ENCODE assay signal across 12 mouse cellular contexts in genomic region chr13:38347775-38348135, GRCm38 (mm10). TPM values are rescaled to one million over a fixed set of nuclear protein-coding genes. Genes with fewer than 3 reads are reported as not detected.
A peak's percentile ranks its signal among the peaks of the same experiment; 100 is the strongest.
DNase-seq lines count a peak whose midpoint lies in the region; ATAC-seq and TF ChIP-seq lines count a peak whose summit lies in the region.
"Had no signal": no experiment of that assay in that cellular context is flagged by ENCODE, and none has a peak within 500 bp of the region (broad histone marks: within the 10 kb centered on the region; RNA-seq: fewer than 3 reads in every experiment).

No protein-coding gene starts in this region.

- H3K4me3 ChIP-seq in kidney, embryonic 14.5 days (ENCODE audit: low read length): peak overlapping the region; percentile 51; the same call in 1 of the 2 replicates
- no peak overlapping the region for H3K4me3 ChIP-seq in CH12.LX (replicated peaks in 1 of 3; ENCODE audit: low read depth in 2 of 3, low read length in 2 of 3, poor library complexity in 1 of 3)
- H3K4me3 ChIP-seq in heart, postnatal 0 days (ENCODE audit: low read depth, low read length): peak overlapping the region; percentile 63

- peaks cover 25% of the 10 kb centered on the region for H3K4me1 ChIP-seq in kidney, embryonic 14.5 days (ENCODE audit: control insufficient read depth, insufficient read depth, low read length)
- H3K4me1 ChIP-seq in CH12.LX (ENCODE audit: control insufficient read depth in 1 of 2, insufficient read depth in 2 of 2): peaks cover 6 to 20% of the 10 kb centered on the region in 2 experiments
- H3K4me1 ChIP-seq in heart, postnatal 0 days (ENCODE audit: control insufficient read depth, insufficient read depth): peaks cover 20% of the 10 kb centered on the region

- in situ Hi-C loops in CH12.LX (cut with MboI; ENCODE audit: low pct_ligation_motif_present, low pct_unique_long_range_greater_than_20kb, low sequenced_read_pairs): loop anchor here (25.0 kb wide), 1 partner anchor 240 kb away; no protein-coding TSS in a partner anchor

- TF ChIP-seq RAD21 in CH12.LX (IDR thresholded peaks at IDR 0.05; ENCODE audit: low read depth, low read length): no peak

- no peak for ATAC-seq in kidney, embryonic 14.5 days (ENCODE audit: low FRiP score, low TSS enrichment)
- ATAC-seq in heart, postnatal 0 days (ENCODE audit: insufficient read depth, low read depth): no peak
- ATAC-seq: intestine, postnatal 0 days had no signal

- no peaks in the 10 kb centered on the region for H3K79me2 ChIP-seq in CH12.LX (replicated peaks; ENCODE audit: control insufficient read depth, extremely low read depth, insufficient read depth, poor library complexity, severe bottlenecking)

- no peaks in the 10 kb centered on the region for H3K9me3 ChIP-seq in kidney, embryonic 14.5 days (ENCODE audit: control insufficient read depth, low read length)
- peaks cover 22% of the 10 kb centered on the region for H3K9me3 ChIP-seq in CH12.LX (replicated peaks; ENCODE audit: low read length)
- H3K9me3 ChIP-seq in heart, postnatal 0 days (replicated peaks; ENCODE audit: control insufficient read depth, low read length): no peaks in the 10 kb centered on the region
- H3K9me3 ChIP-seq: lung, embryonic 15.5 days had no signal

- TF ChIP-seq EP300 in CH12.LX (IDR thresholded peaks at IDR 0.05; ENCODE audit: low read length): no peak
- TF ChIP-seq EP300 in heart, postnatal 0 days (IDR thresholded peaks at IDR 0.05; ENCODE audit: low read depth): no peak

- no peak overlapping the region for H3K4me2 ChIP-seq in kidney, embryonic 14.5 days (replicated peaks; ENCODE audit: low read depth, low read length)
- H3K4me2 ChIP-seq in CH12.LX (ENCODE audit: insufficient read depth, low read depth, poor library complexity, severe bottlenecking): peak overlapping the region; percentile 39; the same call in 1 of the 2 replicates
- peak overlapping the region; percentile 73 for H3K4me2 ChIP-seq in heart, postnatal 0 days (ENCODE audit: low read depth, low read length)

- H3K27me3 ChIP-seq in kidney, embryonic 14.5 days (ENCODE audit: control insufficient read depth, insufficient read depth, low read length): peaks cover 45% of the 10 kb centered on the region
- no peaks in the 10 kb centered on the region for H3K27me3 ChIP-seq in CH12.LX (replicated peaks)
- peaks cover 46% of the 10 kb centered on the region for H3K27me3 ChIP-seq in heart, postnatal 0 days (ENCODE audit: control insufficient read depth, insufficient read depth, low read length)

- H3K27ac ChIP-seq in kidney, embryonic 14.5 days (ENCODE audit: low read depth, low read length): no peak overlapping the region
- H3K27ac ChIP-seq in CH12.LX (ENCODE audit: insufficient read depth, low read depth): no peak overlapping the region; the same call in 1 of the 2 replicates
- H3K27ac ChIP-seq in heart, postnatal 0 days (ENCODE audit: low read depth): no peak overlapping the region
- H3K27ac ChIP-seq: left cerebral cortex, adult 2 months; lung, embryonic 15.5 days had no signal

- dilution Hi-C loops in CH12.LX (cut with MboI; ENCODE audit: extremely low pct_ligation_motif_present, extremely low pct_unique_long_range_greater_than_20kb, low sequenced_read_pairs): no loop called here

- no peak overlapping the region for H3K9ac ChIP-seq in kidney, embryonic 14.5 days (ENCODE audit: low read depth, low read length)
- H3K9ac ChIP-seq in CH12.LX (ENCODE audit: insufficient read depth, low read depth): peak overlapping the region; percentile 30; the same call in 1 of the 2 replicates
- no peak overlapping the region for H3K9ac ChIP-seq in heart, postnatal 0 days (replicated peaks; ENCODE audit: low read depth, low read length)
- H3K9ac ChIP-seq: lung, embryonic 15.5 days had no signal

- 18% methylated on average over 5 of the region's 5 CpGs for WGBS in kidney, embryonic 14.5 days
- 57% methylated on average over 5 of the region's 5 CpGs for WGBS in heart, postnatal 0 days

- no peaks in the 10 kb centered on the region for H3K36me3 ChIP-seq in kidney, embryonic 14.5 days (ENCODE audit: control insufficient read depth, insufficient read depth, low read length)
- H3K36me3 ChIP-seq in CH12.LX (replicated peaks in 1 of 2; ENCODE audit: control insufficient read depth in 1 of 2, insufficient read depth in 1 of 2, low read length in 1 of 2): peaks cover 0 to 7% of the 10 kb centered on the region in 2 experiments
- no peaks in the 10 kb centered on the region for H3K36me3 ChIP-seq in heart, postnatal 0 days (replicated peaks; ENCODE audit: control insufficient read depth, insufficient read depth, low read length)
- H3K36me3 ChIP-seq: lung, embryonic 15.5 days had no signal

- TF ChIP-seq POLR2A in CH12.LX (IDR thresholded peaks at IDR 0.05; ENCODE audit: low read depth, low read length): no peak

- no peak for TF ChIP-seq CTCF in CH12.LX (conservative IDR thresholded peaks at IDR 0.05 in 1 of 2, IDR thresholded peaks at IDR 0.05 in 1 of 2; ENCODE audit: low read depth in 2 of 2, low read length in 2 of 2)
- no peak for TF ChIP-seq CTCF in heart, postnatal 0 days (IDR thresholded peaks at IDR 0.05; ENCODE audit: low read depth)

- no peak for DNase-seq in kidney, postnatal 4 days
- no peak for DNase-seq in CH12.LX (ENCODE audit: extremely low read depth)
- peak; percentile 32 for DNase-seq in NIH3T3 (ENCODE audit: low read depth)
- no peak for DNase-seq in heart, postnatal 0 days (ENCODE audit: low spot score)
- no peak for DNase-seq in urinary bladder, postnatal 14 days (ENCODE audit: low spot score)
- no peak for DNase-seq in layer of hippocampus, postnatal 25 days (ENCODE audit: extremely low spot score in 1 of 2, low spot score in 1 of 2)

TF ChIP-seq in CH12.LX, 34 proteins besides CTCF, POLR2A, EP300 and RAD21:
- TF ChIP-seq CHD2 (IDR thresholded peaks at IDR 0.05; ENCODE audit: low read length) (no peak), PAX5 (IDR thresholded peaks at IDR 0.05; ENCODE audit: low read length) (no peak), SMC3 (IDR thresholded peaks at IDR 0.05; ENCODE audit: low read depth, low read length) (no peak), E2F4 (IDR thresholded peaks at IDR 0.05; ENCODE audit: insufficient replicate concordance, low read depth, low read length) (no peak), MAX (IDR thresholded peaks at IDR 0.05; ENCODE audit: low read length) (no peak), NRF1 (IDR thresholded peaks at IDR 0.05; ENCODE audit: low read depth, low read length) (no peak)

RNA-seq across cellular contexts. Expression of gene Bmp6, which starts 2.8 kb away (rescaled TPM):
- 1.6 and 1.7 TPM in 2 replicates for polyA plus RNA-seq in kidney, embryonic 14.5 days (2014; fragmentation: Nextera tagmentation; extraction: Ambion mirVana)
- total RNA-seq in CH12.LX (2012; rRNA removed): 2.8 and 3.5 TPM in 2 replicates
- 0.16 TPM in 2 replicates for total RNA-seq in CH12.LX (2014; rRNA removed)
- polyA plus RNA-seq in CH12.LX (2012; ENCODE audit: insufficient read length, low read depth): 0.38 and 0.77 TPM in 2 replicates
- 15.6 and 19.2 TPM in 2 replicates for total RNA-seq in heart, postnatal 0 days (2014; rRNA removed; ENCODE audit: low replicate concordance)
- polyA plus RNA-seq in heart, postnatal 0 days (2015; fragmentation: Nextera tagmentation; extraction: Ambion mirVana): 1.8 and 2.0 TPM in 2 replicates
- 1 to 10 TPM; 3.8 to 4.3 TPM for total RNA-seq in layer of hippocampus, postnatal 25 days (2021)
- total RNA-seq: MEL; neutrophil, adult 5-6 weeks had no signal

Comparison
In these comparisons a context has a peak if more than half of its experiments do, and no peak if none do; other contexts are left out.
1. H3K4me3 ChIP-seq: peak in kidney, embryonic 14.5 days (single experiment) and heart, postnatal 0 days (single experiment); none in CH12.LX (0 of 3).